Mouse (Mus musculus): Measurements from ENCODE around the gene Usp35. TPM values are rescaled to one million over a fixed set of nuclear protein-coding genes. Genes with fewer than 3 reads are reported as not detected.

Usp35 gene
- total and polyA plus RNA-seq, 2 experiments: 1.0 to 1.5 TPM

GRCm38 (mm10) chr7:97312196-97312595, 19.6 kb downstream of the Usp35 start:
- no peak overlapping the region for H3K9ac ChIP-seq (ENCODE audit: low read depth, low read length)
- TF ChIP-seq CTCF (IDR thresholded peaks at IDR 0.05; ENCODE audit: low read depth, low read length) (no peak), POLR2A (IDR thresholded peaks at IDR 0.05; ENCODE audit: extremely low read depth, insufficient read depth, low read length) (no peak)
- no peak overlapping the region for H3K4me3 ChIP-seq (ENCODE audit: insufficient read depth, low read depth, low read length)
- H3K27ac ChIP-seq (replicated peaks; ENCODE audit: insufficient read depth, low read depth, low read length): no peak overlapping the region
- 89% methylated on average over 17 of the region's 17 CpGs for WGBS
- DNase-seq (ENCODE audit: extremely low read depth, low read depth, low spot score): no peak
- no peaks in the 10 kb centered on the region for H3K36me3 ChIP-seq (ENCODE audit: control insufficient read depth, insufficient read depth, low read length)
- no peaks in the 10 kb centered on the region for H3K4me1 ChIP-seq (ENCODE audit: control insufficient read depth, insufficient read depth, low read length)
- H3K79me2 ChIP-seq (ENCODE audit: control insufficient read depth, insufficient read depth, low read length): no peaks in the 10 kb centered on the region
- no peaks in the 10 kb centered on the region for H3K27me3 ChIP-seq (ENCODE audit: control insufficient read depth, insufficient read depth, low read length)

- Histone ChIP-seq H3K4me1 (ENCODE audit: control insufficient read depth, insufficient read depth, low read length) (no peaks in the 10 kb centered on the region), H3K27ac (replicated peaks; ENCODE audit: insufficient read depth, low read depth, low read length) (no peak overlapping the region), H3K79me2 (ENCODE audit: control insufficient read depth, insufficient read depth, low read length) (no peaks in the 10 kb centered on the region), H3K9ac (ENCODE audit: low read depth, low read length) (no peak overlapping the region), H3K27me3 (ENCODE audit: control insufficient read depth, insufficient read depth, low read length) (no peaks in the 10 kb centered on the region), H3K4me3 (ENCODE audit: insufficient read depth, low read depth, low read length) (no peak overlapping the region), H3K36me3 (ENCODE audit: control insufficient read depth, insufficient read depth, low read length) (no peaks in the 10 kb centered on the region)
- DNase-seq (ENCODE audit: extremely low read depth, low read depth, low spot score): no peak
- TF ChIP-seq CTCF (IDR thresholded peaks at IDR 0.05; ENCODE audit: low read depth, low read length) (no peak), POLR2A (IDR thresholded peaks at IDR 0.05; ENCODE audit: extremely low read depth, insufficient read depth, low read length) (no peak)
- WGBS: 92% methylated on average over 14 of the region's 14 CpGs
These were observed 20.2 kb downstream of the Usp35 start for GRCm38 (mm10) chr7:97311620-97312019.

- no peaks in the 10 kb centered on the region for H3K4me1 ChIP-seq (ENCODE audit: control insufficient read depth, insufficient read depth, low read length)
- DNase-seq (ENCODE audit: extremely low read depth, low read depth, low spot score): no peak
- 89% methylated on average over 3 of the region's 3 CpGs for WGBS
These were observed 21.5 kb downstream of the Usp35 start for GRCm38 (mm10) chr7:97310341-97310635.

GRCm38 (mm10) chr7:97309461-97310340, 22.1 kb downstream of the Usp35 start:
- Histone ChIP-seq H3K36me3 (ENCODE audit: control insufficient read depth, insufficient read depth, low read length) (no peaks in the 10 kb centered on the region), H3K27me3 (ENCODE audit: control insufficient read depth, insufficient read depth, low read length) (no peaks in the 10 kb centered on the region), H3K4me3 (ENCODE audit: insufficient read depth, low read depth, low read length) (no peak overlapping the region), H3K9ac (ENCODE audit: low read depth, low read length) (no peak overlapping the region), H3K4me1 (ENCODE audit: control insufficient read depth, insufficient read depth, low read length) (no peaks in the 10 kb centered on the region), H3K79me2 (ENCODE audit: control insufficient read depth, insufficient read depth, low read length) (no peaks in the 10 kb centered on the region), H3K27ac (replicated peaks; ENCODE audit: insufficient read depth, low read depth, low read length) (no peak overlapping the region)
- DNase-seq (ENCODE audit: extremely low read depth, low read depth, low spot score): no peak
- TF ChIP-seq POLR2A (IDR thresholded peaks at IDR 0.05; ENCODE audit: extremely low read depth, insufficient read depth, low read length): no peak
- TF ChIP-seq CTCF (IDR thresholded peaks at IDR 0.05; ENCODE audit: low read depth, low read length): no peak
- WGBS: 88% methylated on average over 4 of the region's 4 CpGs

More at GRCm38 (mm10) chr7:97310341-97310635, 21.5 kb downstream of the Usp35 start:
- Histone ChIP-seq H3K4me3 (ENCODE audit: insufficient read depth, low read depth, low read length) (no peak overlapping the region), H3K79me2 (ENCODE audit: control insufficient read depth, insufficient read depth, low read length) (no peaks in the 10 kb centered on the region), H3K9ac (ENCODE audit: low read depth, low read length) (no peak overlapping the region), H3K36me3 (ENCODE audit: control insufficient read depth, insufficient read depth, low read length) (no peaks in the 10 kb centered on the region), H3K27ac (replicated peaks; ENCODE audit: insufficient read depth, low read depth, low read length) (no peak overlapping the region), H3K27me3 (ENCODE audit: control insufficient read depth, insufficient read depth, low read length) (no peaks in the 10 kb centered on the region)
- TF ChIP-seq CTCF (IDR thresholded peaks at IDR 0.05; ENCODE audit: low read depth, low read length) (no peak), POLR2A (IDR thresholded peaks at IDR 0.05; ENCODE audit: extremely low read depth, insufficient read depth, low read length) (no peak)

GRCm38 (mm10) chr7:97307546-97307945, 24.3 kb downstream of the Usp35 start:
- DNase-seq (ENCODE audit: extremely low read depth, low read depth, low spot score): no peak
- Histone ChIP-seq H3K36me3 (ENCODE audit: control insufficient read depth, insufficient read depth, low read length) (no peaks in the 10 kb centered on the region), H3K9ac (ENCODE audit: low read depth, low read length) (no peak overlapping the region), H3K4me3 (ENCODE audit: insufficient read depth, low read depth, low read length) (no peak overlapping the region), H3K27me3 (ENCODE audit: control insufficient read depth, insufficient read depth, low read length) (no peaks in the 10 kb centered on the region), H3K4me1 (ENCODE audit: control insufficient read depth, insufficient read depth, low read length) (no peaks in the 10 kb centered on the region), H3K79me2 (ENCODE audit: control insufficient read depth, insufficient read depth, low read length) (no peaks in the 10 kb centered on the region), H3K27ac (replicated peaks; ENCODE audit: insufficient read depth, low read depth, low read length) (no peak overlapping the region)
- 88% methylated on average over 1 of the region's 1 CpGs for WGBS
- TF ChIP-seq POLR2A (IDR thresholded peaks at IDR 0.05; ENCODE audit: extremely low read depth, insufficient read depth, low read length): no peak

- Histone ChIP-seq H3K4me3 (ENCODE audit: insufficient read depth, low read depth, low read length) (no peak overlapping the region), H3K9ac (ENCODE audit: low read depth, low read length) (no peak overlapping the region), H3K4me1 (ENCODE audit: control insufficient read depth, insufficient read depth, low read length) (no peaks in the 10 kb centered on the region), H3K79me2 (ENCODE audit: control insufficient read depth, insufficient read depth, low read length) (no peaks in the 10 kb centered on the region), H3K27ac (replicated peaks; ENCODE audit: insufficient read depth, low read depth, low read length) (no peak overlapping the region), H3K36me3 (ENCODE audit: control insufficient read depth, insufficient read depth, low read length) (no peaks in the 10 kb centered on the region), H3K27me3 (ENCODE audit: control insufficient read depth, insufficient read depth, low read length) (no peaks in the 10 kb centered on the region)
- 95% methylated on average over 2 of the region's 2 CpGs for WGBS
- TF ChIP-seq POLR2A (IDR thresholded peaks at IDR 0.05; ENCODE audit: extremely low read depth, insufficient read depth, low read length) (no peak), CTCF (IDR thresholded peaks at IDR 0.05; ENCODE audit: low read depth, low read length) (no peak)
- no peak for DNase-seq (ENCODE audit: extremely low read depth, low read depth, low spot score)
These were observed 25.0 kb downstream of the Usp35 start for GRCm38 (mm10) chr7:97306813-97307212.

All from liver, adult 2 months (tissue).